Mouse (Mus musculus) mesoderm, embryonic 11.5 days (tissue): ENCODE measurements at regions not wholly inside any gene's neighbourhood (a gene's known extent, or its start where the extent isn't known, plus 50 kb on each side); places are given as distances from the start of the nearest gene placed in this dataset.

Source experiments
- DNase-seq: peaks from one replicate; pipeline ENCODE4 v3.0.0-alpha.2; 2012; ENCODE audit warnings: low read depth, low spot score

GRCm38 (mm10) chr8:101366722-101367121 lies 1418.7 kb downstream of the Cdh11 start:
- DNase-seq: no peak

GRCm38 (mm10) chr8:101350848-101351247 lies 1434.6 kb downstream of the Cdh11 start:
- no peak for DNase-seq

- DNase-seq: no peak
These were observed 1435.7 kb downstream of the Cdh11 start for GRCm38 (mm10) chr8:101349736-101350135.

GRCm38 (mm10) chr8:101329290-101329689 lies 1456.2 kb downstream of the Cdh11 start:
- DNase-seq: peak; percentile 30

- peak; percentile 12 for DNase-seq
These were observed 1456.7 kb downstream of the Cdh11 start for GRCm38 (mm10) chr8:101328780-101329179.

- DNase-seq: no peak
These were observed 1486.9 kb downstream of the Cdh11 start for GRCm38 (mm10) chr8:101298571-101298970.

GRCm38 (mm10) chr8:101290031-101290430 lies 1495.4 kb downstream of the Cdh11 start:
- no peak for DNase-seq

- no peak for DNase-seq
These were observed 1542.8 kb downstream of the Cdh11 start for GRCm38 (mm10) chr8:101242632-101243031.

- DNase-seq: no peak
These were observed 1543.6 kb downstream of the Cdh11 start for GRCm38 (mm10) chr8:101241854-101242253.

GRCm38 (mm10) chr8:101197986-101198385 lies 1587.5 kb downstream of the Cdh11 start:
- DNase-seq: no peak

GRCm38 (mm10) chr8:101196740-101197139 lies 1588.7 kb downstream of the Cdh11 start:
- peak; percentile 1 for DNase-seq

- DNase-seq: no peak
These were observed 1596.9 kb downstream of the Cdh11 start for GRCm38 (mm10) chr8:101188566-101188965.

- DNase-seq: peak; percentile 13
These were observed 1630.5 kb downstream of the Cdh11 start for GRCm38 (mm10) chr8:101154923-101155322.
